Mouse (Mus musculus): ENCODE results near the gene Ackr2.

- no peak for TF ChIP-seq CTCF (IDR thresholded peaks at IDR 0.05; ENCODE audit: low read depth)
- TF ChIP-seq EP300 (IDR thresholded peaks at IDR 0.05; ENCODE audit: low read depth) = no peak
These were observed 20.9 kb downstream of the Ackr2 start for GRCm38 (mm10) chr9:121919027-121919501.

Data from liver, embryonic 14.5 days (tissue).